Mouse (Mus musculus) lung, embryonic 15.5 days (tissue): ENCODE data around the gene Bzw1. TPM values are rescaled to one million over a fixed set of nuclear protein-coding genes. Genes with fewer than 3 reads are reported as not detected.
A peak's percentile ranks its signal among the peaks of the same experiment; 100 is the strongest.

Experiments
- ATAC-seq: fragments of 200-750 bp; cut with Nextera tagmentation; 2 replicates; pipeline ENCODE4 v1.8.0; 2017; ENCODE audit warnings: moderate number of reproducible peaks, borderline replicate concordance; ENCODE audit not compliant: low FRiP score, low TSS enrichment; ENCODE audit errors: extremely low read depth
- H3K27ac ChIP-seq: fragments of 300-500 bp; sonication (generic); 2 replicates; pipeline ENCODE4 v1.5.1; 2015; ENCODE audit warnings: moderate library complexity, mild to moderate bottlenecking, inconsistent platforms
- H3K27me3 ChIP-seq: fragments of 300-500 bp; sonication (generic); 2 replicates; pipeline ENCODE4 v1.6.1; 2015; ENCODE audit warnings: inconsistent platforms
- H3K36me3 ChIP-seq: fragments of 300-500 bp; sonication (generic); 2 replicates; pipeline ENCODE4 v1.6.1; 2015; ENCODE audit warnings: inconsistent platforms
- H3K4me1 ChIP-seq: fragments of 300-500 bp; sonication (generic); 2 replicates; pipeline ENCODE4 v1.6.1; 2015; ENCODE audit warnings: inconsistent platforms
- H3K4me2 ChIP-seq: fragments of 300-500 bp; sonication (generic); 2 replicates; pipeline ENCODE4 v1.6.1; 2015; ENCODE audit warnings: inconsistent platforms, mild to moderate bottlenecking, moderate library complexity
- H3K4me3 ChIP-seq: fragments of 300-500 bp; sonication (generic); 2 replicates; pipeline ENCODE4 v1.5.1; 2015; ENCODE audit warnings: mild to moderate bottlenecking, inconsistent platforms
- H3K9ac ChIP-seq: fragments of 300-500 bp; sonication (generic); 2 replicates; pipeline ENCODE4 v1.6.1; 2015; ENCODE audit warnings: inconsistent platforms
- H3K9me3 ChIP-seq: fragments of 300-500 bp; sonication (generic); 2 replicates; pipeline ENCODE4 v1.6.1; 2016; ENCODE audit warnings: inconsistent platforms
- WGBS: fragments of 180-500 bp; shearing (Covaris S2); methylation state at CpG from one replicate; pipeline ENCODE4 v1.1.7; 2015; 5-methylcytosine and 5-hydroxymethylcytosine counted together
- polyA plus RNA-seq: library from polyadenylated mRNA; unstranded; fragments of >200 nt; fragmentation: Nextera tagmentation; extraction: Ambion mirVana; gene quantifications from 2 replicates; pipeline ENCODE4 v1.2.1, GENCODE M21; 2015

Gene Bzw1
- polyA plus RNA-seq, 1 experiment from 2014 or later = 343 TPM

DNA sequence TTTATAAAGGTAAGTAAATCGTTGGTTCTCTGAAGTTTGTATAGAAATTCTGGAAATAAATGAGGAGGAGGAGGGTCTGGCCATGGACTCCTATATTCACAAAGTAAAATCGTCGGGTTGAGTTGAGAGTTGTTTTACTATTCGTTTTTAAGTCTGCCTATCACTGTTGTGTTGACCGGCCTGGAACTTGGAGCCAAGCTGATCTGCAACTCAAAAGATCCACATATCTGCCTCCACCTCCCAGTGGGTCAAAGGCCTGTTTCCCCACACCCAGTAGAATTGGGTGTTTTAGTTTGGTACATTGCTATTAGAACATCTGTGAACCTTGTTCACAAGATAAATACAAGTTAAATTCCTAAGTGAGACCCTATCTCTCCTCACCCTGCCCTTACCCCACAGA, 11.0 kb downstream of the Bzw1 start:
- Histone ChIP-seq H3K27ac (no peak overlapping the region), H3K9ac (no peak overlapping the region), H3K4me3 (no peak overlapping the region), H3K36me3 (peaks cover 73% of the 10 kb centered on the region), H3K4me1 (no peaks in the 10 kb centered on the region), H3K4me2 (no peak overlapping the region), H3K27me3 (no peaks in the 10 kb centered on the region), H3K9me3 (no peaks in the 10 kb centered on the region)
- 90% methylated on average over 5 of the region's 5 CpGs for WGBS
- no peak for ATAC-seq

DNA sequence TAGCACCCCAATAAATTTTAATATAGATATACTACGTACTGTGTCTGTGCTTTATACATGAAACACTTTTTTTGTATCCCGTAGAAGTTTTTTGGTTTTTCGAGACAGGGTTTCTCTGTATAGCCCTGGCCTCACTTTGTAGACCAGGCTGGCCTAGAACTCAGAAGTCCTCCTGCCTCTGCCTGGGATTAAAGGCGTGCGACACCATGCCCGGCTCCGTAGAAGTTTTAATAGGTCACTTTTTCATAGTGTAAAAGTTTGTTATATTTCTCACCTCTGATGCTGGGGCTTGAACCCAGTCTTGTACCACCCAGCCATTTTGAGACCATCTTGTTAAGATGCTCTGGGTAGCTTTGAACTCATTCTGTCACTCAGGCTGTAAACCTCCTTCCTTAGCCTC, 14.6 kb downstream of the Bzw1 start:
- no peaks in the 10 kb centered on the region for H3K4me1 ChIP-seq
- H3K36me3 ChIP-seq = peaks cover 69% of the 10 kb centered on the region
- H3K4me3 ChIP-seq = no peak overlapping the region
- H3K27me3 ChIP-seq = no peaks in the 10 kb centered on the region
- no peak overlapping the region for H3K27ac ChIP-seq
- H3K9ac ChIP-seq = no peak overlapping the region
- no peak overlapping the region for H3K4me2 ChIP-seq
- ATAC-seq = no peak
- H3K9me3 ChIP-seq = no peaks in the 10 kb centered on the region
- 97% methylated on average over 7 of the region's 7 CpGs for WGBS

DNA sequence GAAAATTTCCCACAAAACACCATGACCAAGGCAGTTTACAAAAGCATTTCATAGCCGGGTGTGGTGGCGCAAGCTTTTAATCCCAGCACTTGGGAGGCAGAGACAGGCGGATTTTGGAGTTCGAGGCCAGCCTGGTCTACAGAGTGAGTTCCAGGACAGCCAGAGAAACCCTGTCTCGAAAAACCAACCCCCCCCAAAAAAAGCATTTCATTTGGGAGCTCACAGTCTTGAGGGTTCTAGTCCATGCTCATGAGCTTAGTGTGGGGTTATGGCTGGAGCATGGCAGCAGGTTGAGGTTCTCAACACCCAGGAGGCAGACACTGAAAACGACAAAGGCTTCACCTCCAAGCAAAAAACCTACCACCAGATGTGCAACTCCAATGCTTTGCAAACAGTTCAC, 15.4 kb downstream of the Bzw1 start:
- Histone ChIP-seq H3K9me3 (no peaks in the 10 kb centered on the region), H3K36me3 (peaks cover 69% of the 10 kb centered on the region), H3K4me1 (no peaks in the 10 kb centered on the region), H3K4me2 (no peak overlapping the region), H3K27ac (no peak overlapping the region), H3K9ac (no peak overlapping the region), H3K27me3 (no peaks in the 10 kb centered on the region), H3K4me3 (no peak overlapping the region)
- WGBS = 85% methylated on average over 6 of the region's 6 CpGs
- ATAC-seq = no peak

DNA sequence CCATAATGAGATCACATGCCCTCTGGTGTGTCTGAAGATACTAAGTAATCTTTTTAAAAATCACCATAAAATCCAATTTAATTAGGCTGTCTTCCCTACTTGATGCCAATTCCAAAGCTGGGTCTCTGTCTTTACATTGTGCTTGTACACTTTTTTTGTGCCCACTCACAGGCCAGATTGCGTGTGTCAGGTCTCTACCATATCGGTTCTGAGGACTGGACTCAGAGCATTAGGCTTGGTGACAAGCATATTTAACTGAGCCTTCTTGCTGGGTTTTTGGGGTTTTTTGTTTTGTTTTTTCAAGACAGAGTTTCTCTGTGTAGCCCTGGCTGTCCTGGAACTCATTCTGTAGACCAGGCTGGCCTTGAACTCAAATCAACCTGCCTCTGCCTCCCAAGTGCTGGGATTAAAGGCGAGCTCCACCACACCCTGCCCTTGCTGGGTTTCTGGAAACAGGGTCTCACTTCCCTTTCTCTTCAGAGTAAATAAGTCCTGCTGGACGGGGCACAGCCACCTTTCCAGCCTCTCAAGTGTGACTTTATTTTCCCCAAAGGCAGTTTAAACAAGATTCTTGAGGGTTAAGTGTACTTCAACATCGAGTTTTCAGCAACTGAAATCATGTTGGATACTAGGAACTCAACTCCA, 17.0 kb downstream of the Bzw1 start:
- ATAC-seq = no peak
- Histone ChIP-seq H3K9ac (no peak overlapping the region), H3K9me3 (no peaks in the 10 kb centered on the region), H3K4me3 (no peak overlapping the region), H3K4me2 (no peak overlapping the region), H3K27ac (no peak overlapping the region), H3K4me1 (no peaks in the 10 kb centered on the region), H3K27me3 (no peaks in the 10 kb centered on the region), H3K36me3 (peaks cover 70% of the 10 kb centered on the region)
- WGBS = 67% methylated on average over 5 of the region's 5 CpGs

DNA sequence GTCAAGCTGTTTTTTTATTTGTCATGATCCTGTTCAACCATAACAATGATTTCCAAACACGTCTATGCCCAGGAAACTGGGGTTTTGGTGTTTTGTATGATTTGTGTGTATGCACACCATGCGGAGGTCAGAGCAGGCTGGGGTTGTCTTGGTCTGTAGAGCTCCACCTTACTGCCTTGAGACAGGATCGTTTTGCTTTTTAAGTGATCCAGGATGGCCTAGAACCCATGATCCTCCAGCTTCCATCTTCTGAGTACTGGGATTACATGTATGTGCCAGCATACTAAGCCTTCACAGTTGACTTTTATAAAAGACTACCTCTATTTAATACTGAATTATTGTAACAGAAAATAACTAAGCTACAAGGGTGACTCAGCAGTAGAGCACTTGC, 17.5 kb downstream of the Bzw1 start:
- Histone ChIP-seq H3K36me3 (peaks cover 74% of the 10 kb centered on the region), H3K4me1 (no peaks in the 10 kb centered on the region), H3K4me2 (no peak overlapping the region), H3K27me3 (no peaks in the 10 kb centered on the region), H3K27ac (no peak overlapping the region), H3K9ac (no peak overlapping the region), H3K9me3 (no peaks in the 10 kb centered on the region), H3K4me3 (no peak overlapping the region)
- no peak for ATAC-seq
- 63% methylated on average over 3 of the region's 3 CpGs for WGBS

DNA sequence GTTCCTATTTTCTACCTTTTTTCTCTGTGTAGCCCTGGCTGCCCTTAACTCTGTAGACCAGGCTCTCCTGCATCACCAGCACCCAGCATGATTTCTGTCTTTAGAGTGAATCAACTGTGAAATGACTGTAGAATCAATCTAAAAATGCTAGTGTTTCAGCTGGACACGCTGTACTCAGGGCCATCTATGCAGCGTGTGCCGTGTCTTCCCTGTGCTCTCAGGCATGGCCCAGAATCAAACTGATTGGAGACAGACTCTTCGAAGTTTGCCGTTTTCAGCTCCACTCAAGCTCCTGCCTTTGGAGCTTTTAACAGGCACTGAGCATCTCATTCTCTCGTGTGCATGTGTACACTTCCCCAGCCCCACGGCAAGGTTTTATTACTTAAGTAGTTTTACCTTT, 18.1 kb downstream of the Bzw1 start:
- H3K4me1 ChIP-seq = no peaks in the 10 kb centered on the region
- H3K27ac ChIP-seq = no peak overlapping the region
- 83% methylated on average over 7 of the region's 7 CpGs for WGBS
- no peak for ATAC-seq
- H3K4me3 ChIP-seq = no peak overlapping the region
- H3K9me3 ChIP-seq = no peaks in the 10 kb centered on the region
- peaks cover 75% of the 10 kb centered on the region for H3K36me3 ChIP-seq
- no peak overlapping the region for H3K9ac ChIP-seq
- no peak overlapping the region for H3K4me2 ChIP-seq
- H3K27me3 ChIP-seq = no peaks in the 10 kb centered on the region

DNA sequence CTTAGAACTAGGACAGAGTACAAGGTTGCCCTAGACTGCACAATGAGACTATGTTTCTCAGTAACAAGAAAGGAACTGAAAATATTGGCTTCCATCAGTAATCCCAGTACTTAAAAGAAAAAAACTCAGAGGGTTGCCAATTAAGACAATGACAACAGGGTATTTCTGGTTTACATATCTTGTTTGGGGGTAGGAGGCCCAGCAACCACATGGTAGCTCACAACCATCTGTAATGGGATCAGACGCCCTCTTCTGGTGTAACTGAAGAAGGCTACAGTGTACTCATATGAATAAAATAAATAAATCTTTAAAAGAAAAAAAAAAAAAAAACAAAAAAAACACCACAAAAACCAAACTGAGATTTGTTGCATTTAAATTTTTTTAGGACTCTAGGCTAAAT, 22.7 kb downstream of the Bzw1 start:
- peaks cover 91% of the 10 kb centered on the region for H3K36me3 ChIP-seq
- H3K27ac ChIP-seq = no peak overlapping the region
- no peaks in the 10 kb centered on the region for H3K27me3 ChIP-seq
- 18% methylated on average over 1 of the region's 1 CpGs for WGBS
- H3K4me3 ChIP-seq = no peak overlapping the region
- no peak for ATAC-seq
- H3K4me2 ChIP-seq = no peak overlapping the region
- no peaks in the 10 kb centered on the region for H3K9me3 ChIP-seq
- no peak overlapping the region for H3K9ac ChIP-seq
- H3K4me1 ChIP-seq = 0 out of 2 replicates have a peak, but pooled peaks cover 3% of the 10 kb centered on the region

DNA sequence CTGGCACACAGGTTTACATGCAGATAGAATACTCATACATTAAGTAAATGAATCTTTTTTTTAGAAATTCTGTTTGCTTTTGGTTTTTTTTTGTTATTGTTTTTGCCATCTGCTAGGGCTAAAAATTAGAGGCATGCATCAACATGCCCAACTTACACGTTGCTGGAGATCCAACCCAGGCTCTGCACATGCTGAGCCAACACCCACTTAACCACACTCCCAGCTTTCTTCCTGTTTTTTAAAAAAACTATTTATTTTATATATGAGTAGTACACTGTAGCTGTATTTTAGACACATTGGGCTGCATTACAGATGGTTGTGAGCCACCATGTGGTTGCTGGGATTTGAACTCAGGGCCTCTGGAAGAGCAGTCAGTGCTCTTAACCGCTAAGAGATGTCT, 23.4 kb downstream of the Bzw1 start:
- 86% methylated on average over 2 of the region's 2 CpGs for WGBS
- Histone ChIP-seq H3K9ac (no peak overlapping the region), H3K9me3 (no peaks in the 10 kb centered on the region), H3K4me1 (peaks cover 5% of the 10 kb centered on the region), H3K4me3 (no peak overlapping the region), H3K27ac (no peak overlapping the region), H3K36me3 (peaks cover 87% of the 10 kb centered on the region), H3K27me3 (no peaks in the 10 kb centered on the region), H3K4me2 (no peak overlapping the region)
- no peak for ATAC-seq

DNA sequence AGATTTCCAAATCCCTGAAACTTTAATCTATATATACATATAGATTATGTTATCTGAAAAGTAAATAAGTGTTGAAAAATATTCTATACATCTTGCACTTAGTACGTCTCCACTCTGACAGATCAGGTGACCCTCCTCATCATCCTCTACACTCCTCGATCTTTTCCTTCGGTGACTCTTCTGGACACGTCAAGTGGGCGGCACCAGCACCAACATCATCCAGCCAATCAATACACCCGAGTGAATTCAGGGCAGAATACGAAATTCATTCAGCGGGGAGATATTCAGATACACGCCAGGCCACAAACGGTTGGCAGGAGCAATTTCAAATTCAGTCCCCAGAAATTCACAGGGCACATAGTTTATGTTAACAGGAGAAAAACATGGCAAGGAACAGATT, 27.3 kb downstream of the Bzw1 start:
- no peaks in the 10 kb centered on the region for H3K9me3 ChIP-seq
- no peak for ATAC-seq
- H3K27me3 ChIP-seq = no peaks in the 10 kb centered on the region
- 74% methylated on average over 10 of the region's 10 CpGs for WGBS
- H3K4me1 ChIP-seq = peaks cover 20% of the 10 kb centered on the region
- H3K9ac ChIP-seq = no peak overlapping the region
- no peak overlapping the region for H3K27ac ChIP-seq
- H3K36me3 ChIP-seq = peaks cover 60% of the 10 kb centered on the region
- no peak overlapping the region for H3K4me3 ChIP-seq
- H3K4me2 ChIP-seq = no peak overlapping the region

DNA sequence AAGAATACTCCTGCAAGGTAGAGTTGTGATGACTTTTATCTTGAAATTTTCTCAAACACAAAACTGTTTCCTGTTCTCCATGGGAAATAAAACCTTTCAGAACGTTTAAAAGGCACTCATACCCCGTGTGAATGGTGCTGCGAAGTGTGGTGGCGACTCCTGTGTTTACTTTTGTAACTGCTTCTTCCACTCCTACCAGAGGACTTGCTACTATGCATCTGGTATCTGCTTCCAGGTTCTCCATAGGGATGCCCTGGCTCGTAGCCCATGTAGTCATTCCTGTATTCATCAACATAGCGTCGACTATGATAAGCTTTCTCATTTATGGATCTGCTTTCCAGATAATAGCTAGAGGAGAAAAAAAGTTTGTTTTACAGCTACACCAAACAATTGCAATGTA, 28.3 kb downstream of the Bzw1 start:
- peak overlapping the region; percentile 79 for H3K4me2 ChIP-seq
- H3K9ac ChIP-seq = no peak overlapping the region
- peaks cover 20% of the 10 kb centered on the region for H3K4me1 ChIP-seq
- no peak overlapping the region for H3K27ac ChIP-seq
- H3K36me3 ChIP-seq = peaks cover 51% of the 10 kb centered on the region
- peak overlapping the region; percentile 86; the same call in 1 of the 2 replicates for H3K4me3 ChIP-seq
- H3K27me3 ChIP-seq = no peaks in the 10 kb centered on the region
- no peak for ATAC-seq
- no peaks in the 10 kb centered on the region for H3K9me3 ChIP-seq
- WGBS = 38% methylated on average over 7 of the region's 7 CpGs

DNA sequence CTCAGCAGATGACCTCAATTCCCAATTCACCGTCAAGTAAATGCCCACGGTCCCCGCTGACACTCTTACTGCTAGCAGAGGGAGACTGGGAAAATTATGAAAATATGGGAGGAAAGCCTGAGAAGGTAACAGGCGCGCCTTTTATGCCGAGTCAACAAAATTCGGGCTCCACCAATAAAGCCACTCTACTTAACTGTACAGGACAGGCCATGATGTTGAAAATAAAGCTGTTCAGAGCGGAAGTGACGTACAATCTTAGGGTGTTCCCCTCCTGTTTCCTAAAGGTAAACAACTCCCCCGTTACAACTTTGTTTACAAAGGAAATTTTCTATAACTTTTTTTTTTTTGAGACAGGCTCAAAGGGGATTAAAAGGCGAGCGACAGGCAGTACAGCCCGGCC, 30.2 kb downstream of the Bzw1 start:
- 3% methylated on average over 13 of the region's 13 CpGs for WGBS
- Histone ChIP-seq H3K27me3 (no peaks in the 10 kb centered on the region), H3K27ac (peak overlapping the region; percentile 98; the same call in 1 of the 2 replicates), H3K4me2 (peak overlapping the region; percentile 79), H3K9ac (peak overlapping the region; percentile 97), H3K9me3 (no peaks in the 10 kb centered on the region), H3K36me3 (peaks cover 34% of the 10 kb centered on the region), H3K4me1 (peaks cover 20% of the 10 kb centered on the region), H3K4me3 (peak overlapping the region; percentile 86)
- peak; percentile 62; the same call in 1 of the 2 replicates for ATAC-seq

DNA sequence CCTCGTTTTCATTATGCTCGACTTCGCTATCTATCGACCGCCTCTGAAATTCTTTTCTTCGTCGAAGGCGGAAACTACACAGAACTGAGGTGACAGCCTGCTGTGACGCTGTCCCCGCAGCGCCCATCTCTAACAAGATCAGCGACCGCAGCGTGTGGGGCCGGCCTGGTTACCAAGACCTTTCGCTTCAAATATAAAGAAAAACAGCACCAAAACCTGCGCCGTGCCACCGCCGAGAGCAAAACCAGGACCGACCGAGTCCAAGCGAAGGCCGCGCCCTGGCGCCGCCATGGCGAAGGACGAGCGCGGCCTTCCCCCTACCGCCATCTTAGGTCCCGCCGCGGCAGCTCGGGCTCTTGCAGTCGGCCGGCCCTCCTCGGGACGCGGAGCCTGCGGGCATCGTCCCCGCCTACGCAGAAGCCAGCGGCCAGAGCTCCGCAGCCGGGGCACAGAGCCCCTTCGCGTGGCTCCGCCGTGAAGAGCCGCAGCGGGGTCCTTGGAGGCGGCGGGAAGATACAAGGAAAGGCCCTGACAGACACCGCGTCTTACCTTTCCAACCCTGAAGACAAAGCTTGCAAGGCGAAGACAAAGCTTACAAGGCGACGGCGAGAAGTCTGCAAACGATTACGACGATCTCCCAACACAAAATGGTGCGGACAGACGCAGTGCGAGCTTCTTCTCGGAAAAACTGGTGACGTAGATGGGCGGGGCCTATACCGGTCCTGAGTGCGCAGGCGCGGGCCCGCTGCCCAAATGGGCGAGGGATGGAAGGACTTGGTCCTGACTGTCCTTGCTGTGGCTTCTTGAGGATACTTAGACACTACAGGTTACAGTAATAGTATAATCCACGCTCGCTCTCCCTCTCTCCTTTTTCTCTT, 30.9 kb downstream of the Bzw1 start, which contains the start of gene Clk1:
Gene Clk1 (minus strand): TSS at position 696 of the 878 bp plus-strand sequence.
- Histone ChIP-seq H3K27me3 (no peaks in the 10 kb centered on the region), H3K9ac (peak within 1 kb of the TSS; percentile 97), H3K36me3 (peaks cover 26% of the 10 kb centered on the region), H3K4me1 (peaks cover 20% of the 10 kb centered on the region), H3K4me3 (peak within 1 kb of the TSS; percentile 86), H3K4me2 (peak within 1 kb of the TSS; percentile 79), H3K27ac (peak within 1 kb of the TSS; percentile 98), H3K9me3 (no peaks in the 10 kb centered on the region)
- peak; percentile 95 for ATAC-seq
- under 1% methylated on average over 79 of the region's 79 CpGs for WGBS
